In the genomic region with DNA sequence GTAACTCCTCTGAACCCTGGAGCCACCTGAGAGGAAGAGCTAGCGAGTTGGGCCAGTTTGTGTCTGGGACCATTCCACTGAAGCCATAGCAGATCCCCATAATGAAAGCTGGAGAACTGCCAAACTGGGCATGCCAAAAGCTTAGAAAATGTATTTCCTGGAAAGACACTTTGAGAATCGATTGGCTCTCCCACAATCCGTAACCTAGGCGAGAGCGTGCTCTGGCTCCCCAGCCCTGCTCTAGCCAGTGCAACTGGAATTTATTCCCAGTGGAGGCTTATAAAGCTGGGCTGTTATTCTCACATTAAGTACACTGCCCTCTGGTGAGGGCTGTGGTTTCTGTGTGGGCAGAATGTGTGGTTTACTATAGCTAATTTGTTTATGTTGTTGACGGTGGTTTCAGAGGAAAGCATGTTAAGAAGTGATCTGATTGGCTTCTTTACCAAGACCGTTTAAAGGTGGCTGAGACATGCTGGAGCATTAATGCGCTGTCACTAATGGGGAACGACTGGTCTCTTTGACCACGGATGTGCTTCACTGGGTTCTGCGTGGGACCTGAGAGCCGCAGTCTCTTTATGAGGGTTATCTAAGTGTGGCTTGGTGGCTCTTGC, we compare ENCODE assay signal across 8 mouse cellular contexts.
DNase-seq lines count a peak whose midpoint lies in the region; ATAC-seq and TF ChIP-seq lines count a peak whose summit lies in the region.

No protein-coding gene starts in this region.

- H3K9me3 ChIP-seq in lung, postnatal 0 days (ENCODE audit: low read length) = no peaks in the 10 kb centered on the region

- TF ChIP-seq EP300 in lung, postnatal 0 days (IDR thresholded peaks at IDR 0.05) = no peak

- 43% methylated on average over 12 of the region's 12 CpGs for WGBS in lung, postnatal 0 days

- peaks cover 16% of the 10 kb centered on the region for H3K4me1 ChIP-seq in lung, postnatal 0 days (ENCODE audit: insufficient read depth, low read depth, low read length)

- DNase-seq in heart, adult 11 months = peak; percentile 94
- DNase-seq in heart, postnatal 25 days (ENCODE audit: low spot score) = no peak
- DNase-seq in kidney, adult 11 months = peak; percentile 66
- DNase-seq in lung, postnatal 0 days (ENCODE audit: low spot score) = peak; percentile 70
- DNase-seq in Muller cell, postnatal 12 days (ENCODE audit: inconsistent ontology term) = no peak
- no peak for DNase-seq in yolk sac, embryonic 10.5 days (ENCODE audit: low spot score)
- DNase-seq in cerebellum, adult 11 months = no peak

- H3K27ac ChIP-seq in lung, postnatal 0 days (ENCODE audit: low read length) = peak overlapping the region; percentile 64

- TF ChIP-seq CTCF in lung, postnatal 0 days (IDR thresholded peaks at IDR 0.05) = peak; percentile 55

- H3K27me3 ChIP-seq in lung, postnatal 0 days (replicated peaks; ENCODE audit: insufficient read depth, low read length) = no peaks in the 10 kb centered on the region

- ATAC-seq in common myeloid progenitor, adult 5-6 weeks (replicated peaks; ENCODE audit: low read depth, poor library complexity, severe bottlenecking) = peak; percentile 74
- peak; percentile 73 for ATAC-seq in lung, postnatal 0 days

- no peaks in the 10 kb centered on the region for H3K36me3 ChIP-seq in lung, postnatal 0 days (ENCODE audit: insufficient read depth, low read length)

- intact Hi-C loops in heart, postnatal 25 days (cut with DNase I) = loop anchor here (5.0 to 10.0 kb wide), 2 partner anchors 232 to 271 kb away; no protein-coding TSS in a partner anchor

- peak overlapping the region; percentile 33 for H3K4me2 ChIP-seq in lung, postnatal 0 days (replicated peaks; ENCODE audit: low read depth, low read length)

- H3K9ac ChIP-seq in lung, postnatal 0 days (replicated peaks; ENCODE audit: low read depth) = no peak overlapping the region

- 0 out of 2 replicates have a peak overlapping the region, but pooled peaks have one; percentile 8 for H3K4me3 ChIP-seq in lung, postnatal 0 days (ENCODE audit: low read depth, low read length)

Comparison
In these comparisons a context has a peak if more than half of its experiments do, and no peak if none do; other contexts are left out.
1. DNase-seq: peak in heart, adult 11 months (single experiment), kidney, adult 11 months (single experiment) and lung, postnatal 0 days (single experiment); none in heart, postnatal 25 days (single experiment), Muller cell, postnatal 12 days (single experiment), yolk sac, embryonic 10.5 days (single experiment) and cerebellum, adult 11 months (single experiment).